Mouse (Mus musculus) ovary, adult 18-20 months (tissue): ENCODE results near the gene Snx29.

Source experiments
- DNase-seq: peaks from one replicate; pipeline ENCODE4 v3.0.0; 2022; ENCODE audit warnings: low spot score, mixed read lengths

The Snx29 gene

DNA sequence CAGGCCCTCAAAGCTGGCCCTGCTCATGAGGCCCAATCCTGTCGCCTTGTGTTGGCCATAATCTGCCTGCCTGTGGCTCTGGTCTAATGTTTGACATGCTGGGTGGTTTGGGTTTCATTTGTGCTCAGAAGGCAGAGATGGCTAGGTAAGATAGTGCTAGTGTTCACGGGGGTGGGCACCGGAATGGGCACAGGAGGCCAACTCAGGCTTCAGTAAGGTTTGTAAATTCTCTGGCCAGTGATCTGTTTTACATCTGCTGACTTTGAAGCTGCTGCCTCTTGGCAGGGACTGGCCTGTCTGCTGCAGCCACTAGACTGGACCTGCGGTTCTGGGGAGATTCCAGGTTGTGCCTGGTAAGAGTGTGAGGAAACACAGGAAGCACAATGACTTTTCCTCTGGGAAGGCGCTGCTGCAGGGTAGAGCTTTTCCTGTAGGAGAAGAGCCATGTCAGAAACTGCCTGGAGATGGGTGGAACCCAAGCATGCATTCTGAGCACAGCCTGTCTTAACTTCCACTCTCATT is 408.4 kb downstream of the Snx29 start:
- no peak for DNase-seq

DNA sequence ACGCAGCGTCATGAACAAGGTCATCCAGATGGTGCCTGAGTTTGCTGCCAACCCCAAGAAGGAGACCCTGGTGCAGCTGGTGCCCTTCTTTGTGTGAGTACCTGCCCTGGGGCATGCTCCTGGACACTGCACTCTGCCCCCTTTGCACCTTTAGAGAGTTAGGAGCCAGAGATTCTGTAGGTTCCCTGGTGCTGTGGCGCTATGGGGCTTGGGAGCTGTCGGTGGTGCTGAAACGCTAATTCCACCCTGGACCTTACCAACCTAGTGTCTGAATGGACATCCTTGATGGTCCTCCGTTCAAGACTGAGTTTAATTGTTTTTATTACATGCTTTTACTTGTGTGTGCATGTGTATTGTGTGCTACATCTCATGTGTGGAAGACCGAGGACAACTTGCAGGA is 415.6 kb downstream of the Snx29 start:
- no peak for DNase-seq

DNA sequence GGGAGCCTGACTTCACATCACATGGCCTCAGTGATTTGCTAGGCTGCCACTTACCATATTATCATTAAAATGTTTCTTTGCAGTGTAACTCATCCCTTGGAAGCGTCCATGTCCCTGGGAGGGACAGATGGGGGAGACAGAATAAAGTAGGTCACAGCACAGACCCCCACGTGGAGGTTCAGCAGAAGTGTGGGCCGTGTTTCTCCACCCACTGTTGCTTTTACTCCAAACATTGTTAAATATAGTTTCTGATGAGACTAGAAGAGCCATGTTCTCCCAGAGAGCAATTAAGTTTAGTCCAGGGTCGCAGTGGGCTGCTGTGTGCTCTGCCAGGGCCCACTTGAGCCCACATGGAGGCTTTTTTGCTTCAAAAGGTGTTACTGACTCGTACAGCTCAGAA is 419.2 kb downstream of the Snx29 start:
- no peak for DNase-seq

DNA sequence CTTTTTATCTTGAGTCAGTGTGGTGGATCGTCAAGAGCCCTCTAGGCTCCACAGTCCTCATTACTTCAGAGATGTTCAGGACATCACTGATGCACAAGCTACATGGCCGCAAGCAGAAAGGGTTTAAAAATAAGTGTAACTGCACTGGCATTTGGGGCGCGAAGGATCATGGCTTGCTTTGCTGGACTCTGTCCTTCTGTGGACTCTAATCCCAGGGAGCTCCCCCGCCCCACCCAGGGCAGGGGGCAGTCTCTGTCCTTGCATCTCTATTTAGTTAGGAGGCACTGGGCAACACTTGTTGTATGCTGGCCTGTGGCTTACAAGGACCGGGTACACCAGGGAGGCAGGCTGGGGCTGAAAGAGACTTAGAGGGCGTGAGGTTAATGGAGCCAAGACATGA is 419.6 kb downstream of the Snx29 start:
- DNase-seq = no peak

DNA sequence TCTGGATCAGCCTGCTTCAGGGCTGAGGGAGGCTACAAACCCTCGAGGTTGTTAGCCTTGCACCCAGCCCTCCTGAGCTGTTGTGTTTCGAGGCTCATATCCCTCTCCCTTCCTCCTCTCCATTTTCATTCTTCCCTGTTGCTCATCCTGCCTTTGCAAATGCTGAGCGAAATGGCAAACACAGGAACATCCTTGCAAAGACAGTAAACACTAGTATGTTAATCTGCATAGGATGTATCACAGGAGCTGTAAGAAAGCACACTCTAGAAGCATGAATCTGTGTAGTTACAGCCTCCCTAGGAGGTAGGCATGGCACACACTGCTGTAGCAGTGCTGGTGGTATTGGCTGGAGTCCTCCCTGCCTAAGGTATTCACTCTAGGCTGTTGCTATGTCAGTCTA is 420.3 kb downstream of the Snx29 start:
- DNase-seq = no peak

DNA sequence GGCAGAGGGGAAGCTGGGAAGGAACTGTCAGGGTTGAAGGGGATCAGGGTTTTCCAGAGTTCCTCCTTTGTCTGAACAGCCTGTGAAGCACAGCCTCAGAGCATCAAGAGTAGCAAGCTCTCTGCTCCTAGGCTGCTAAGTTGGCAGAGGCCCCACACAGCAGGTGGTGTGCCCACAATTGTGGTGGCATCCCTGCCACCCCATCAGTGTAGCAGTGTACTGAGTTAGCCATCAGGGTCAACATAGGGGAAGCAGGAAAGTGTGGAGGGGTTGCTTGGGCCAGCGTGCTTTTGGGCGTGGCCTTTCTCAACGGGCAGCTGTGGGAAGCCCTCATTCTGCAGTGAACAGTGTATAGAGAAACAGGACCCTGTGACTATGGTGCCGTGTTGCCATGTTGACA is 421.0 kb downstream of the Snx29 start:
- no peak for DNase-seq

DNA sequence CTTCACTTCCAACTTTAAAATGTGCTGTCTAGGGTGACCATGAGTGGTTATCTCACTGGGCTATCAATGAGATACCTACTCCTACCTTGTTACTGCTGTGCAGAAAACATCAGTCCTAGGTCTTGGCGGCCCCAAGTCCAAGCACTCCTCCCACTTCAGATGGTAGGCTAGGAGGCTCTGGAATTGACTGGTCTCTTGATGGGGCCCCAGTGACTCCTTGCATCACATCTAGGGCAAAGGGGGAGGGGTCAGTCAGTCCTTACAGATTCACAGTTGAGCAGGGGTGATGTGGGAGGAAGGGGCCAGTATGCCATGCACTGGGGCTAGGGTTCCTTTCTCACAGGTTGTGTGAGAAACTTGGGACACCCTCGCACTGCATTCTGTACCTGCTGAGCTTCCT is 423.3 kb downstream of the Snx29 start:
- DNase-seq = no peak

DNA sequence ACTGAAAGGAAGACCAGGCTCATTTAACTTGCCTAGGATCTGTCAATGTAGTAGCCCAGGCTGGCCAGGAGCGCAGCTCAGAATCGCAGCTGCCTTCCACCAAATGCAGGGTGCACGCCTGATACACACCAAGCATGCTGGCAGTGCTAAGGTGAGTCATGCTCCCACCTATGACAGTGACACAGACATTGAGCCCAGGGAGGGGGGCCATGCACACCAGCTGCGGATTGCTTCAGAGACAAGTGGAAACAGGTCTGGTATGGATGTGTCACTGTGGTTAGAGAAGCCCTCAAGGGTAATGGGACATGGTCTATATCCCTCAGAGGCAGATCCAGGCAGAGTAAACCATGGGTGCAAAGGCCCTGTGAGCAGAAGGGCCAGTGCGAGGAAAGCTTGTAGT is 425.2 kb downstream of the Snx29 start:
- no peak for DNase-seq

DNA sequence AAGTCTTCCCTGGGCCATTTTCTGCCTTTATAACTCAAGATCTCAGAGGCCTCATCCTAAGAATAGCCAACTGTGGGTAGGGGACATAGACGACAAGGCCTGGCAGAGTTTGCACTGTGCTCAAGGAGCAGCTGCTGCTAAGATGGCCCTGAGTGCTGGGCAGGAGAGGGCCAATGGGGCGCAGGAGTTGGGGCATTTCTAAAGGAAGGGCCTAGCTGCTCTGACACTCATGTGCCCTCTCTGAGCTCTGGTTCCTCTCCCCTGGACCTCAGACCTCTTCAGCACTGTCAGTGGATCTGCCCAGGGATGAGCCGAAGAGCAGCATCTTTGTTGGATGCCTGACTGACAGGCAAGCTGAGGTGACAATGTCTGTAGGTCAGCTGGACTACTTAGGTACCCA is 426.4 kb downstream of the Snx29 start:
- DNase-seq = no peak

DNA sequence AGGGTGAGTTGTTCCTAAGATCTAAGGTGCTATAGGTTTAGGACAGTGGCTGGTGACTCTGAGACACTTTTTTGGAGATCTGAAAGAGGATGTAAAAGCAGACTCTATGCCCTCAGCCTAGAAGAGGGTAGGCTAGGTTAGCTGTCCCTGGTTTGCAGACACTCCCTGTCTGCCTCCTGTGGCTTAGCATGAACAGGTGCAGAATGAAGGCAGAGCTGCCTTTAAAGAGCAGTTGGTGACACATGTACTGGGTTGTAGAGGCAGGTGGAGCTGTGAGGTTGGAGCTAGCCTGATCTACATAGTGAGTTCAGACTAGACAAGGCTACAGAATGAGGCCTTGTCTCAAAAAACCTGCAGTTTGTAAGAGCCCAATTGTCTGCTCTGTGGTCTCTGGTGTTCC is 427.9 kb downstream of the Snx29 start:
- DNase-seq = no peak

DNA sequence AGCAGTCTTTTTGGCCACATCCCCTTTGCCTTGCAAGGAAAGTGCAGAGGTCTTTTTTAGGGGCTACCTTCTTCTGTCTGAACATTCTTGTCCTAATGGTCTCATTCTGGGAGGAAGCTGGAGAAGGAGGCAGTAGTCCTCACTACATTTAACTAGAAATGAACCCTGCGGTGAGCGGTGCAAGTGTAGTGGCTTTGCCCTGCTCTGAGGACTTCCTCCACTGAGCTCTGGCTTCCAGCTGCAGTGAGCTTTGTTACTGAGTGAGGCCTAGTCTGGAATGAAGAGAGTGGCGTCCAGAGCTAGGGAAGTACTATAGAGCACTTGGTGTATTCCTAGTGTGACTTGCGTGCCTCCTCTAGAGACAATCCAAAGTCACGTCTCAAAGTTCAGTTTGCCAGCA is 429.8 kb downstream of the Snx29 start:
- DNase-seq = no peak

DNA sequence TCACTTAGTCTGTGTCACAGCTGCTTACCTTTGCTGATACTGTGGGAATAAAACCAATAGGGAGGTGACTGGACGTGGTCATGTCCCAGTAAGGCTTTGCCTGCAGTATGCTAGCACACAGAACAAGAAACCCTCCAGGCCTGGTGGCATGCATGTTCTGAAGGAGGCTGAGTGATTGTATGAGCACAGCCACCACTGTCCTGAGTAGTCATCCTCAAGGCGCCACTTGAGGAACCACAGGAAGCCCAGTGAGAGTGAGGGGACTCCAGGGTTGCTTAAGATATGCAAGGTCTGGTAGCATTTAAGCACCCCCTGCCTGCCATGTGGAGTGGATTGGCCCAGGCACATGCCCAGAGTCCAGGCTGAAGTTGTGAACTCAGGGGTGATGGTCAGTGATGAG is 430.8 kb downstream of the Snx29 start:
- no peak for DNase-seq

DNA sequence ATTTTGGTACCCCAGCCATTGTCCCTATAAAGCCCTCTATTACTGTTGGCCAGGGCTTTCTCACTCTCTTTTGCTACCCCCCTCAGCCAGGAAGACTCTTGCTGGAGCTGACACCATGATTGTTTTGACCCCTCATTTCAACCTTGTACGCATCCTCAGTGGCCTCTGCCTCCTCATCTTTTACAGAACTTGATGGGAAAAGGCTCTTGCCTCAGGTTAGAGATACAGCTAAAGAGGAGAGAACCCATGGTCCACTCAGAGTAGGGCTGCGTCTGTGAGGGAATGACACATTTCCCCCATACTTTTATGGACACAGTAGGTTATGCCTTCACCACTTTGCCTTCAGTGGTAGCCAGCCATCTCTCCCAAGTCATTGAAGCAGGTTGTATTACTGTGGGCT is 431.4 kb downstream of the Snx29 start:
- DNase-seq = no peak

DNA sequence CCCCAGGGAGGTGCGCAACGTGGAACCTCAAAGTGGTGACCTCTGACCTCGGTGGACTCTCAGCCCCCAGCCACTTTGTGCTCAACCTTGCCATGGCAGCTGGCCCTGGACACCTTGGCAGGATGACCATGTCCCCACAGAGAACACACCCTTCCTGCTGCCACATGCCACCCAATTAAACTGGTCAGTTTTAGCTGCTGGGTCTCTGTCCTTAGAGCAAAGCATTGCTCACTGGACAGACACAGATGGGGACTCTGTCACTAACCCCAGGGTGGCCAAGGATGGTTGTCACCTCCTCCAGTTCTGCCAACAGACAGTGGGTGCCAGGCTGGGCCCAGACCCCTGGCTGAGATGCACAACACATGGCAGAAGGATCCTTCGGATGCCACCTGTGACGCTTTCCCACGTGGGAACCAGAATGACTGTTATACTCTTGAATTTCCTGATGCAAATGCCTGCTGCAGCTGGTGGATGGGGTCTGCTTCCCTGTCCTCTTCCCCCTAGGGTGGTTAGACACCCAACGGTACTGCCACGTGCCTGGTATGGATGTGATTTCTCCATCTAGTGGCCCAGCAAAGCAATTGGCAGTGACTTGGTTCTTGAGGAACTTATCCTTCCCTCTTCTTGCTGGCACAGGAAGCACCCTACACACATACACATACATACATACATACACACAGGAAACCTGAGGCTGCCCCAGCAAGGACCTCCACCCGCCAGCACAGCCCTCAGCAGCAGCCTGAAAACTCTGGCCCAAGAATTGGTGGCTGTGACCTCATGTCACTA is 432.8 kb downstream of the Snx29 start:
- DNase-seq = no peak

DNA sequence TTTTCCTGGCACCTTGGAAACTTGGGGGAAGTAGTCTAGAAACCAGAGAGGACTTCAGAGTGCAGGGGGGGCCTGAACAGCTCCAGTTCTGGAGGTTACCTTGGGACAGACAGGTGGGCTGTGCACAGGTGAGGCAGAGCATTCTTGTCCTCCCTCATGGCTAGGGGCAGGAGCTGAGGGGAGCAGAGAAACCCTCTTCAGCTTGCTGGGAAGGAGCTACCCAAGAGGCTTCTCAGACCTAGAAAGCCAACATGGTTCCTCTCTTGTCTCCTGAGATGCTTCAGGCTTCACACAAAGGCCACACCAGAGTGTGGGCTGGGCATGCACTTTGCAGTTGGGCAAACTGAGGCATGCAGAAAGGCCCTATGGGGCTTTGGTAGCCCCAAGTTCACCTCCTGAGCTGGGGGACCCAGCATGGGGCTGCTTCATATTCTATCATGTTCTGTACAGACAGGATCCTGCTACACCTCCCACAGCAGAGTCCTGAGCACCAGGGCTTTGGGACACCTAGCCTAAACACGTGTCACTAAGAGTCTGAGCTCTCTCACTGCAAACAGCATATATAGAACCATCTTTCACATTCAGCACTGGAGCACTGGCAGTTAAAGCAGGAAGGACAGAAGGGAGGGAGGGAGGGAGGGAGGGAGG is 434.0 kb downstream of the Snx29 start:
- no peak for DNase-seq

DNA sequence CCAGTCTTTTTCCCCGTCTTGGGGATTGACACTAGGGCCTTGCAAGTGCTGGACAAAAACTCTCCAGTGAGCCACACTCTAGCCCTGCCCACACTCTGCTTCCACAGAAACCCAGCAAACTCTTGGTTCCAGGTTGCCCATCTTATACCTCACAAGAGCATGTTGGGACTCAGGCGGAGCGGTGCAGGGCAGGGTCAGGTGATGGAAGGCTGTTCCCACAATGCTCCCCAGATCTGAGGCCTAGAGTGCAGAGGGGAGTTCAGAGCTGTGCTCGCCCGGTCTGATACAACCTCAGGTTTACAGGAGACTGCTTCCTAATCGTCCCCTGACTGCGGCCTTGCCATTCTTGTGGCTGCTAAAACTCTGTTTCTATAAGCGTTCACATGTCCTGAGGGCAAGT is 434.8 kb downstream of the Snx29 start:
- DNase-seq = no peak

DNA sequence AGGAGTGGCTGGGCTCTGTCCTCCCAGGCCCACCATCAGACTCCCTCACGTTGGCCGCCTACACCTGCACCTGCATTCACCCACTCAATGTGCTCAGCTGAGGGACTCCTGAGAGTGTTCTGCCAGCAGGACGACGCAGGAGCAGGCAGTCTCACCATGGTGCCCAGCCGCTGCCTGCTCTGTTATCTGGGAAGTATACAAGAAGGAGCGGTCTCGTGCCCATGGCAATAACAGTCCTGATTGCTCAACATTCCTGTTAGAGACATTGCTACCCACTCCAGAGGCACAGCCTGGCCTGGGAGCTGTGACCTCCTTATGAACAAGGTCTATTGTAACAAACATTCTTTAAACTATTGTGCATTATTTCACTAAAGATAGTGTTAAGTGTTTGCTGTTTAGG is 435.2 kb downstream of the Snx29 start:
- DNase-seq = no peak

DNA sequence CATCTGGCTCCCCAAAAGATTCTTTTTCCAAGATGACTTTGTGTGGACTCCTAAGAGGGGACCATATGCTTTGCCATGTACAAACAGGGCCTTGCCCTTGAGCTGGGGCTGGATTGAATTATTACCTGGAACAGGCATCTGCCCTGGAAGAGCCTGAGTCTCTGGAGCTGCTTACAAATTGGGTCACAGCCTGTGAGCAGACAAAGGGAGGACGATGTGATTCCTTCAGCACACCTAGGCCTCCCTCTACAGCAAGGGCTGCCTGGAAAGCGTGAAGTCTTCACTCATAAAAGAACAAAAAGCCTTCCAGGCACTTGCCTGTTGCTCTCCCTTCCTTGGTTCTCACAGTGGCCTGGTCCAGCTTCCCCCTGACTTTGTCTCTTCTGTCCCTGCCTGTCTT is 449.6 kb downstream of the Snx29 start:
- DNase-seq = no peak

DNA sequence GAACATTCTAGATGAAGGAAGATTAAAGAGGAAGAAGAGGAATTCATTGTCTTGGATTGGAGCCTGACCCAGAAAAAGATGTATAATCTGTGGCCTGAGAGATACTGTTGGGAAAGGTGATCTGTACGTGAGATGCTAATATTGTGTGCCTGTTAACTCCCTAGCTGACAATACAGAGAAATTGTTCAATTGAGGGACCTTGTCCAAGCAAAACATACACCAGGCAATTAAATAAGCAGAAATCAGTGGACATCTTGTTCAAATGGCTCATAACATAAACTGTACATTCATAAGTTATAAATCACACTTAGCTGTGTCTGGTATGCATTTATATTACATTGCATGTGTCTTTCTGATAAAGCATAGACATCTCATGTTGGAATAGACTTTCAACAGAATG is 451.6 kb downstream of the Snx29 start:
- DNase-seq = no peak

DNA sequence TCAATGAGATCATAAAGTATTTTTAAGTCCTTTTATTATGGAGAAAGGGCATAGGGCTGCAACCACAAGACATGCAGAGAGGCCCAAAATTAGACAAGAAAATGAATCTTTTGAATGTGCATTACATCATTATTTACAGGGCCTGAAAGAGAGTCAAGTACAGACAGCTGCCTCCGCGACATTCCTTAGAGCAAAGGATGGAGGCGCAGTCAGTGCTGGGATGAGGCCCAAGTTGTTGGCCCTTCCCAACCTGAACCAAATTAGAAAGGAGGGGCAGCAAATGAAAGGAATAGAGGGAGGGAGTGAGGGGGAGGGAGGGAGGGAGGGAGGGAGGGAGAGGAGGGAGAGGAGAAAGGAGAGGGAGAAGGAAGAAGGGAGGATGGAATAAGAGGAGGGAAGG is 453.8 kb downstream of the Snx29 start:
- no peak for DNase-seq

DNA sequence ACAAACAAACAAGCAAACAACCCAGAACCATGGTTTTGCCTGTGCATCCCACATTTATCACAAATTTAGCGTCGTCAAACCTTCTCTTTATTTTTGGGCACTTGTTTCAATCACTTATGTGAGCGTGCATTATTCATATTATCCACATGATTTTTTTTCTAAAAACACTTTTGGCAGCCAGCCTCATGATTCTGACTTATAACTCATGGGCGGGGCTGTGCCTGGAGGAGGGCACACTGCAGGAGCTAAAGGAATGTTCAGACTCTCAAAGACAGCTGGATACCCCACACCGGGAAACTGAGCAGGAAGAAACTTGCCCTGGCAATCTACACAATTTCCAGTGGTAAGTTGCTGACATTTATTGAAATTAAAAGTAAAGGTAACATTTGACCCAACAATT is 455.5 kb downstream of the Snx29 start:
- no peak for DNase-seq

DNA sequence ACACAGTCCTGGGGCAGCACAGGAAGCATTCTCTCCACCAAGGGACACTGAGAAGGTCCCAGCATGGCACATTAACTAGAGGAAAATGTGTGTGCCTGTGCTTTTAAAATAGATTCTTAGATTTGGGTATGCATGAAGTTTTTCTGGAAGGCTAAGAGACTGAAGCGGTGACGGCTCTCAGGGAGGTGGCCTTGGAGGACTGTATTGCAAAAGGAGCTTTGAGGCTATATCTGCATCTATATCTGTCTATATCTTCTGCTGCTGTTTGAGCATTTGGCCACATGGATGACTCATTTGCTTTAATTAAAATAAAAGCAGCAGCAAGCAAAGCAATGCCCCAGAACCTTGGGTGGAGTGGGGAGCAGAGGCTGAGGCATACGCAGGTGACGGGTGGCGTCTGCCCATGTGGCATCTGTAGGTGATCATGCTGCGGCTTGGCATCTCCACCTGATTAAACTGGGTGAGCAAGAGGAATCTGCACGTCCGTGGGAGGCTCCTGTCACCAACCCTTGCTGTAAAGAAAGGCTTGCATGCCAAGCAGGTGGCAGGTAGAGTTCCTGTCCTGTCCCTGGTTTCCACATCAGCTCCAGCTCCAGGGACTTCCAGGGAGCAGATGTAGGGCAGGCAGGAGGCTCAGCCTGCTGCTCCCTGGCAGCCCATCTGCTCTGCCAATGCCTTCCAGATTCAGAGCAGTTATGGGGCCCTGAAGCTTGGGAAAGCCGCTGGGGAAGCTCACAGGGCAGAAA is 456.2 kb downstream of the Snx29 start:
- DNase-seq = no peak

DNA sequence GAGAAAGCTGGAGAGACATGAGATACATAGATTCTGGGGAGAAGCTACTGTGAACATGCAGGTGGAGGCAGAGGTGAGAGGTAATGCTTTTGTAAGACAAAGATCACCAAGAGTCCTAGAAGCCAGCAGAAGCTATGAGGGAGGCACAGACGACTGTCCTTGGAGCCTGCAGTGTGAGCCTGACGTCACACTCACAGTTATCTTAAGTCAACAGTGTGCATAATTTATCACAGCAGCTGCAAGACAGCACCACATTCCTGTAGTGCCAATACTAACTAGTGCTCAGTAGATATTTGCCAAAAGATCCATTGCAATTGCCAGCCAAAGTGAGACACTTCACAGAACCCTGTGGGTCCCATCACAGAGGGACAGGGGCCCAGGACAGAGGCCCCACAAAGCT is 459.4 kb downstream of the Snx29 start:
- peak; percentile 31 for DNase-seq
